Mouse (Mus musculus) heart, embryonic 15.5 days (tissue): ENCODE data around the gene 0610012G03Rik. TPM values are rescaled to one million over a fixed set of nuclear protein-coding genes. Genes with fewer than 3 reads are reported as not detected.
A peak's percentile ranks its signal among the peaks of the same experiment; 100 is the strongest.

ENCODE experiments used
- ATAC-seq: fragments of 200-750 bp; cut with Nextera tagmentation; replicated peaks from 2 replicates; pipeline ENCODE4 v1.8.0; 2017; ENCODE audit warnings: low read depth, moderate TSS enrichment; ENCODE audit not compliant: insufficient number of reproducible peaks, insufficient read depth, low FRiP score
- H3K27ac ChIP-seq: fragments of 300-500 bp; sonication (generic); 2 replicates; pipeline ENCODE4 v1.5.1; 2015; ENCODE audit warnings: mild to moderate bottlenecking, inconsistent platforms
- H3K27me3 ChIP-seq: fragments of 300-500 bp; sonication (generic); 2 replicates; pipeline ENCODE4 v1.6.1; 2015; ENCODE audit warnings: inconsistent platforms
- H3K36me3 ChIP-seq: fragments of 300-500 bp; sonication (generic); 2 replicates; pipeline ENCODE4 v1.6.1; 2015; ENCODE audit warnings: mild to moderate bottlenecking, inconsistent platforms
- H3K4me1 ChIP-seq: fragments of 300-500 bp; sonication (generic); replicated peaks from 2 replicates; pipeline ENCODE4 v1.6.1; 2015; ENCODE audit warnings: inconsistent platforms
- H3K4me2 ChIP-seq: fragments of 300-500 bp; sonication (generic); 2 replicates; pipeline ENCODE4 v1.6.1; 2015; ENCODE audit warnings: inconsistent platforms, mild to moderate bottlenecking, moderate library complexity
- H3K4me3 ChIP-seq: fragments of 300-500 bp; sonication (generic); 2 replicates; pipeline ENCODE4 v1.5.1; 2015; ENCODE audit warnings: mild to moderate bottlenecking, inconsistent platforms
- H3K9ac ChIP-seq: fragments of 300-500 bp; sonication (generic); 2 replicates; pipeline ENCODE4 v1.6.1; 2015; ENCODE audit warnings: mild to moderate bottlenecking, inconsistent platforms
- H3K9me3 ChIP-seq: fragments of 300-500 bp; sonication (generic); replicated peaks from 2 replicates; pipeline ENCODE4 v1.6.1; 2016; ENCODE audit warnings: inconsistent platforms
- WGBS: fragments of 180-500 bp; shearing (Covaris S2); methylation state at CpG from one replicate; pipeline ENCODE4 v1.1.7; 2015; ENCODE audit warnings: mixed read lengths; 5-methylcytosine and 5-hydroxymethylcytosine counted together
- microRNA-seq: library from miRNA; unstranded; fragments of <30 nt; microRNA quantifications from one replicate; pipeline ENCODE4, GENCODE M21; 2016
- polyA plus RNA-seq: library from polyadenylated mRNA; unstranded; fragments of >200 nt; fragmentation: Nextera tagmentation; extraction: Ambion mirVana; gene quantifications from 2 replicates; pipeline ENCODE4 v1.2.1, GENCODE M21; 2015

Gene 0610012G03Rik
- polyA plus RNA-seq, 1 experiment from 2014 or later: 106 TPM

- Histone ChIP-seq H3K36me3 (no peaks in the 10 kb centered on the region), H3K9ac (no peak overlapping the region), H3K27ac (no peak overlapping the region), H3K4me3 (peak overlapping the region; percentile 44), H3K27me3 (0 out of 2 replicates have a peak, but pooled peaks cover 4% of the 10 kb centered on the region), H3K4me1 (peaks cover 14% of the 10 kb centered on the region), H3K4me2 (peak overlapping the region; percentile 67), H3K9me3 (no peaks in the 10 kb centered on the region)
- no peak for ATAC-seq
- 24% methylated on average over 20 of the region's 20 CpGs for WGBS
Measured at GRCm38 (mm10) chr16:31905891-31906825, 42.1 kb downstream of the 0610012G03Rik start.

- peaks cover 14% of the 10 kb centered on the region for H3K4me1 ChIP-seq
- H3K9ac ChIP-seq: no peak overlapping the region
- no peak overlapping the region for H3K4me2 ChIP-seq
- no peak overlapping the region for H3K27ac ChIP-seq
- H3K4me3 ChIP-seq: no peak overlapping the region
- H3K9me3 ChIP-seq: no peaks in the 10 kb centered on the region
- 0 out of 2 replicates have a peak, but pooled peaks cover 4% of the 10 kb centered on the region for H3K27me3 ChIP-seq
- no peaks in the 10 kb centered on the region for H3K36me3 ChIP-seq
- no peak for ATAC-seq
- WGBS: 68% methylated on average over 4 of the region's 4 CpGs
Measured at GRCm38 (mm10) chr16:31905331-31905730, 43.0 kb downstream of the 0610012G03Rik start.

- Histone ChIP-seq H3K9me3 (no peaks in the 10 kb centered on the region), H3K4me1 (peaks cover 14% of the 10 kb centered on the region), H3K4me2 (no peak overlapping the region), H3K27ac (no peak overlapping the region), H3K27me3 (0 out of 2 replicates have a peak, but pooled peaks cover 4% of the 10 kb centered on the region), H3K4me3 (no peak overlapping the region), H3K36me3 (no peaks in the 10 kb centered on the region), H3K9ac (no peak overlapping the region)
- ATAC-seq: no peak
- 80% methylated on average over 8 of the region's 8 CpGs for WGBS
Measured at GRCm38 (mm10) chr16:31903239-31903638, 45.1 kb downstream of the 0610012G03Rik start.

GRCm38 (mm10) chr16:31901886-31902285, 46.4 kb downstream of the 0610012G03Rik start:
- 0 out of 2 replicates have a peak, but pooled peaks cover 4% of the 10 kb centered on the region for H3K27me3 ChIP-seq
- no peak overlapping the region for H3K4me2 ChIP-seq
- H3K4me3 ChIP-seq: no peak overlapping the region
- ATAC-seq: no peak
- WGBS: 89% methylated on average over 1 of the region's 1 CpGs
- peaks cover 20% of the 10 kb centered on the region for H3K4me1 ChIP-seq
- no peak overlapping the region for H3K27ac ChIP-seq
- H3K9ac ChIP-seq: no peak overlapping the region
- H3K36me3 ChIP-seq: no peaks in the 10 kb centered on the region
- H3K9me3 ChIP-seq: no peaks in the 10 kb centered on the region

- no peak for ATAC-seq
- 75% methylated on average over 18 of the region's 18 CpGs for WGBS
- Histone ChIP-seq H3K4me3 (no peak overlapping the region), H3K27me3 (no peaks in the 10 kb centered on the region), H3K9me3 (no peaks in the 10 kb centered on the region), H3K9ac (no peak overlapping the region), H3K4me1 (peaks cover 9% of the 10 kb centered on the region), H3K36me3 (no peaks in the 10 kb centered on the region), H3K27ac (no peak overlapping the region), H3K4me2 (no peak overlapping the region)
Measured at GRCm38 (mm10) chr16:31898546-31899326, 49.6 kb downstream of the 0610012G03Rik start.

Small RNA genes within 50 kb of the gene (microRNA-seq; reads per million reads assigned to microRNA genes)
- not detected for gene Gm26269

Other genes with a start within 250 kb of the 0610012G03Rik start
- 0.04 and 0.18 TPM in 2 replicates for gene Meltf, start 69.7 kb downstream of the 0610012G03Rik start, polyA plus RNA-seq
- 0.68 and 0.73 TPM in 2 replicates for gene Pigz, start 14.6 kb downstream of the 0610012G03Rik start, polyA plus RNA-seq
- 65.8 and 66.4 TPM in 2 replicates for gene Ncbp2, start within 50 bp of the 0610012G03Rik start, polyA plus RNA-seq
- 9.9 and 10.9 TPM in 2 replicates for gene Senp5, start 54.8 kb upstream of the 0610012G03Rik start, polyA plus RNA-seq
- gene Pak2, start 130.8 kb upstream of the 0610012G03Rik start, polyA plus RNA-seq: 21.8 and 23.8 TPM in 2 replicates
- 60.1 and 64.3 TPM in 2 replicates for gene Pigx, start 151.2 kb upstream of the 0610012G03Rik start, polyA plus RNA-seq
- gene Cep19, start 151.3 kb upstream of the 0610012G03Rik start, polyA plus RNA-seq: 19.1 and 19.2 TPM in 2 replicates
- 7.6 and 18.4 TPM in 2 replicates for gene Nrros, start 217.1 kb upstream of the 0610012G03Rik start, polyA plus RNA-seq
- 0.42 TPM in 1 of 2 replicates, not detected in the other for gene Bex6, start 231.3 kb upstream of the 0610012G03Rik start, polyA plus RNA-seq